Mouse (Mus musculus) left cerebral cortex, adult 8-10 months (tissue): ENCODE results near the gene Senp2. TPM values are rescaled to one million over a fixed set of nuclear protein-coding genes. Genes with fewer than 3 reads are reported as not detected.

ENCODE experiments used
- DNase-seq, 2 experiments: peaks; one replicate each; pipeline ENCODE4 v3.0.0; 2022; ENCODE audit warnings: low spot score in 2 of 2
- total RNA-seq, 4 experiments: library from RNA; stranded (reverse); gene quantifications; 2 replicates each; pipeline ENCODE4 v1.2.4; 2022

The Senp2 gene
- total RNA-seq, 4 experiments from 2014 or later = 89.7 to 101 (median 95.2) TPM

DNA sequence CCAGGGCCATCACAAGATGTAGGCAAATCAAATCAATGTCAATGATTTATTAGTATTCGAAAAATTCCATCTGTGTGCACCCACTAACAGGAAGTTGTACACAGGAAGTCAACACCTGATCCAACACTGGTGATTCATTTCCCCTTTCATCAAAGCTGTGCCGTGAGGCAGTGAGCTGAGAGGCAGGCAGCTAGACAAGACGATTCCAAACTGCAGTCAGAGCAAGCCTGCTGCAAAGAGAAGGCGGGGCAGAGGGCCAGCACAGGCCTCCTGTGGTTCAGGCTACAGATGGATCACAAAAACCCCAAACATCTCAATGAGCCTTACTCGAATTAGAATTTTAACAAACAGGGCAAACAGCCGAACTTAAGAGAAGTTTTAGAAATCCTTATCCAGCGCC is 88.4 kb downstream of the Senp2 start:
- DNase-seq = no peak

Other genes with a start within 250 kb of the Senp2 start
- gene Ehhadh, start 221.7 kb upstream of the Senp2 start, total RNA-seq = 1 to 10 TPM; 2.4 to 3.3 (median 2.6) TPM
- 10 to 100 TPM; 13.6 to 17.6 (median 15.8) TPM for gene Map3k13, start 215.1 kb upstream of the Senp2 start, total RNA-seq
- 10 to 100 TPM; 18.0 to 19.6 (median 18.8) TPM for gene Tmem41a, start 61.9 kb upstream of the Senp2 start, total RNA-seq
- gene Liph, start 13.8 kb upstream of the Senp2 start, total RNA-seq = 1 to 10 TPM in 2 of 4 experiments, under 1 TPM in 2; 0.41 to 1.3 (median 0.86) TPM
- 1 to 10 TPM in 1 of 4 experiments, under 1 TPM in 3; 0.70 to 1.9 (median 0.85) TPM for gene Igf2bp2, start 153.8 kb downstream of the Senp2 start, total RNA-seq